Mouse (Mus musculus): ENCODE results near the gene Klk13.
"Not testable (repeated sequence)": the region's sequence is repeated elsewhere in the genome, so short reads cannot be mapped to it uniquely, and the experiment has no call there.

The Klk13 gene

DNA sequence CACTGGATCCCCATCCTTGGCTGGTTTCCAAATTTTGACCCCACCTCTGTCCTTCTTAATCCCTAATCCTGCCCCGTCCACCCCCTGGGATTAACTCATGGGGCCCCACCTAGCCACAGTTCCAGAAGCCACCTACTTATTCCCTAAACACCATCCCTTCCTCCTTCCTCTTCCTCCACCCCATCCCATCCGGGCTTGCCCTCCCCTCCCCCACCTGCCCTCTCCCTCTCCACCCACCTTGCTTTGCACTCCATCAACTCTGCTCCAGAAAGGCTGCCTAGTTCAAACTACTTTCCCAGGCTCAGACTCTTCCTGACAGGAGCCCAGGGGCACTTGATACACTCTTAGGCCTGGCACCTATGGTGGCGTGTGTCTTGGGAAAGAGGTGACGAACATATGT is at the start of gene Klk13:
Gene Klk13, plus strand, starts transcription at position 301 of the 400 bp plus-strand sequence.
- no peak for DNase-seq (ENCODE audit: low read depth, low spot score)

DNA sequence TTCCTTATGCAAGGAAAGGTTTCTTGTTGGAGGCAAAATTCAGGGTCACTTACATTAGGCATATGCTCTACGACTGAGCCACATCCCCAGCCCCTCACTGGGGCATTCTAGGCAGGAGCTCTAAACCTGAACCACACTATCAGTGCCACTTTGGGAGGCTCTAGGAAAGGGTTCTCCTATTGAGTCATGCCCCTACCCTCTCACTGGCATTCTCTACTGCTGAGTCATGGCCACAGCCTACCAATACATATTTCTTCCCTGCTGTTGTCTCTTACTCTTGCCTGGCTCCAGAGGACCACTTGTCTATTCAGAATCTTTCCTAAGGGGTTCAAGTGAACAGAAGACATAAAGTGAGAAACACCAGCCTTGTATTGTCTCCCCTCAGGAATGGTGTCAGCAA is 49.6 kb upstream of the Klk13 start:
- DNase-seq (ENCODE audit: low read depth, low spot score), result no peak

DNA sequence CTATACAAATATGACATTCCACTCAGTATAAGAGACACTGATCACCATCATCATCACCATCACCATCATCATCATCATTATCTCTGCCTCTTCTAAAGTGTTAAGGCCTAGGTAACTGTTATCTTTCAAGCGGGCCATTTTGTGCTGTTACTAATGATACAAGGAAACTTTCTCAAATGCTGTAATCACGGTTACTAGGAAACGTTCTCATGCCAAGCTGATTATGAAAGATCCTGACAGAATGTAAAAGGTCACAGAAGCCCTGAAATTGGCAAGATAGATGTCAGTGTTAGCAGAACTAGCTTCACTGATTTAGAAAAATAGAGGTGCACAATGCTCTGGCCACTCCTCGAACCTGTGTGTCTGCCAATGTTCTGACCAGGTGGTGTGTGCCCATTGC is 45.1 kb upstream of the Klk13 start:
- not testable (repeated sequence) for DNase-seq (ENCODE audit: low read depth, low spot score)

DNA sequence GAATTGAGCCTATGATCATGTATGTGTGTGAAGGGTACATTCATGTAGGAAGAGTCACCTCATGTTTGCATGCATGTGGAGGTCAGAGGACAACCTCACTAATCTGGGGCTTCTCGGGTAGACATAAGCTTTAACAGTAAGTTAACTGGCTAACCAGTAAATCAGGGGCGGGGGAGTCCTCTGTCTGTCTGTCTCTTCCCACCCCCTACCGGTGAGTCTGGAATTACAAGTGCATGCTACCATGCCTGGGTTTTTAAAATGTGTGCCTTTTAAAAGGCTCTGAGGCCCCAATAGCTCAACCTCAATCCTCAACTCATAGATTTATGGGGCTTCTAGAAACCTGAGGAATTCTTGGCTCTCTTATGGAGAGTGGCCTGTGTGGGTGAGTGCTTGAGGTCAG is 43.8 kb upstream of the Klk13 start:
- no peak for DNase-seq (ENCODE audit: low read depth, low spot score)

DNA sequence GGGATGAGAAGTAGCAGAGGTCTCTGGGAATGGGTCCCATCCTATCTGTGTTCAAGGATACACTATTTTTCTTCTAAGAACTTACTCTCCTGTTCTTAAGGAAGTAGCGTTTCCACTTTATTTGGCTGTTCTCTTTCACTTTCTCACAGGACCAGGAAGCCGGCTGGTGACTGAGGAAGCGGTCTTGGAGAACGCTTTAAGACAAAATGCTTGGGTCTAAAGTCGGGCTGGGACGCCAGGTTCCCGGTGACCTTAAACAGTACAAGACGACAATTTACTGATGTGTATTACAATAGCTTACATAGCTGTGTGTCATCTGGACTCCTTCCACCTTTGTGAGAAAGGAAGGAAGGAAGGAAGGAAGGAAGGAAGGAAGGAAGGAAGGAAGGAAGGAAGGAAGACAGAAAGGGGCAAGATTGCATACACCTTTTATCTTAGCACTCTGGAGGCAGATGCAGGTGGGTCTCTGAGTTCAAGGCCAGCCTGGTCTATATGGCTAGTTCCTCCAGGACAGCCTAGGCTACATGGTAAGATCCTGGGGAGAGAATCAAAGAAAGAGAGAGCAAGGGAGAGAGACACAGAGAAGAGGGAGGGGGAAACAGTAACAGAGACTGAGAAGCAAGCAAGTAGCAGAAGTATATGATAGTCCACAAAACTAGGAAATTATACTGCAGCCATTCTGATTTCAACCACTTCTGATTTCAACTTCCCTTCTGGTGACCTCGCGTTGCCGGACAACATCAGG is 41.1 kb upstream of the Klk13 start:
- DNase-seq (ENCODE audit: low read depth, low spot score), result no peak

DNA sequence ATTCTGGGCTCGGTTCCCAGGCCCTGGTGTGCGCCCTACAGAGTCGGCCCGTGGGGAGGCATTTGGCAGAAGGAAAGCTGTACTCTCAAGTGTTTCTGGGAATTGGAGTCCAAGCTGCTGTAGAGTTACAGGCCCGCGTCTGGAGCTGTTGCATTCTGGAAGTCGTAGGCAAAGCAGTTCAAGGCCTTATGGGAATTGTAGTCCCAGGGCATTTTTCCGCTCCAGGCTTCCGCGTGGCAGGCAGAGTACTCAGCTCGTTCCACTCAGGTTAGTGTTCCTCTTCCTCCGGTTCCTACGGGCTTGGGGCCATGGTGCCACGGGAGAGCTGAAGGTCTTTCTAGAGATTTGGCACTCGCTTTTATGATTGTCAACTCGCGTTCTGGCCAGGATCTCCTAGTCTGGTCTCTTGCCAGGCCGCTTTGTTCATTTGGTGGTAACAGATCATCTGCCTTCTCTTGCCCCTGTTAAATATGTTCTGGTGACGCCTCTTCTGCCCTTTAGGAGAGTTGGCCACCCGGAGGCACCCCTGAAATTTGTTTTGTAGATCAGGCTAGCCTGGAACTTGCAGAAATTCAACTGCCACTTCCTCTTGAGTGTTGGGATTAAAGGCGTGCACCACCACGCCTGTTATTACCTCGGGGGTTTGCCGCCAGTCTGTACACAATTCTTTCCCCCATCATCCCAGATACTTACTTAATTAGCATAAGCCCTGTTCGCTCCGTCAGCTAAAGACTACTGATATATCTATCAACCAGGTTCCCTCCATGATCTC is 40.4 kb upstream of the Klk13 start, which contains the start of gene Ctu1:
Gene Ctu1, plus strand, starts transcription at position 208 of the 772 bp plus-strand sequence.
- DNase-seq (ENCODE audit: low read depth, low spot score), result peak; percentile 91

DNA sequence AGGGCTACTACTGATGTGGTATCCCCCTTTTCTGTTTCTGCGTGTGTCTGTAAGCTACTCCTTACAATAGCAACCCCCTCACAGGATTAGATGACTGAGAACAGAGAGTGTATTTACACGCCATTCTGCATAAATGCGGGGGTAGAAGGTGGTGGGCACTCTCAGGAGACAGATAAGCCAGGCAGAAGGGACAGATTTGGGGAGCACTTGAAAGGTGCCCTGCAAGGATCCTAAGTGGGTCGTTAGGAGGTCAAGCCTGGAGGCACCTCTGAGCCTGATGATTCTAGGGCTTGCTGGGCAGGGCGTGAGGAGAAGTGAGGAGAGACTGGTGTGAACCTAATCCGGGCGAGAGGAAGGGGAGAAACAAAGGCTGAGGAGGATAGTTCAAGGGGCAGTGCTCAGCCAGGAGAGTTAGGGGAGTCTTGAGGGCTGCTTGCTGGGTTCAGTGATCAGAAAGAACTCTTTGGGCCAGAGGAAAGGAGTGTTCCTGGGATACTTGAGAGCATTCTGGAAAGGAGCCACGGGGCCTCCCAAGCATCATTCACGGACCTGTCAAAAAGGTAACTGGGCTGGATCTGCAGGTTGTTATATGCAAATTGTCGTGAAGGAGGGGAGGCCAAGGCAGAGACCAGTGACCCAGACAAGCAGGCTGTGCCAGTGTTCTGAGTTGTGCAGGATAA is 39.6 kb upstream of the Klk13 start:
- no peak for DNase-seq (ENCODE audit: low read depth, low spot score)

DNA sequence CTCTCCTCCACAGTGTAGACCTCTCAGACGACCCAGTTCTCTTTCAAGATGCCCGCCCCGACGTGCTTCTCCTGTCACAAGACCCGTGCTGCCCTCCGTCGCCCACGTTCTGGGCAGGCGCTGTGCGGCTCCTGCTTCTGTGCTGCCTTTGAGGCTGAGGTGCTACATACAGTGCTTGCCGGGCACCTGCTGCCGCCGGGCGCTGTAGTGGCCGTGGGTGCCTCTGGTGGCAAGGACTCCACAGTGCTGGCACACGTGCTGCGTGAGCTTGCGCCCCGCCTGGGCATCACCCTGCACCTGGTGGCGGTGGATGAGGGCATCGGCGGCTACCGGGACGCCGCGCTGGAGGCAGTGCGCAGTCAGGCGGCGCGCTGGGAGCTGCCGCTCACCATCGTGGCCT is 37.3 kb upstream of the Klk13 start:
- DNase-seq (ENCODE audit: low read depth, low spot score), result no peak

DNA sequence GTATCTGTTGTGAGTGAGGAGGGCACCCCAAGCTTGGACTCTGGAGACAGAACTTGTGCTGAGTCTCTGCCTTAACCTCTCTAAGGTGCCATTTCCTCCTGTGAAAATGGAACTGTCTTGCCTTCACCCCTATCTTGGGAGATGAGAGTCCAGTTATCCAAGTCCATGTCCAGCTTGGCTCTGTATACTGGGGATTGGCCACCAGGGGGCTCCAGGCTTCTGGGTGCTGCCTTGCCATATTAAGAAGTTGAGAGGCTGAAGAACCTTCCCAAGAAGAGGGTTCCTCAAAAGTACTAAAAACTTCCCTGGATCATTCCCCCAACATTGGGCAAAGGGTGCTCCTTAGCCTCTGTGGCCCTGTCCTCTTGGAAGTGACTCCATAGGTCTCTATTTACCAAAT is 33.9 kb upstream of the Klk13 start:
- no peak for DNase-seq (ENCODE audit: low read depth, low spot score)

DNA sequence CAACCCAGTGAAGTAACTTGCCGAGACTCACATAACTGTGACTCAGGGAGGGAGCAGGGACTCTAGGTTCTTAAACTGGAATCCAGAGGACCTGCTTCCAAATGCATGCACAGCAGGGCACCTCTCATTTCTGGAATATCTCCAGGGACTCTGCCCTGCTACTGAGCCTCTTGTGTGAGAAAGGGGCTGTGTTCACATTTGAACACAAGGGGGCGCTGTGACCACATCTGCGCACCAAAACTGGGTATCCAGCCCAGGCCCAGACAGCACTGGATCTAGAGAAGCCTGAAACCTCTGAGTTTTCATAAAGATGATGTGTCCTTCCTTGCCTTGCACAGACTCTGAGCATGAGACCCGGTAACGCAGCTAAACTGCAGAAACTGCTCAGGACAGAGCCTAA is 31.4 kb upstream of the Klk13 start:
- no peak for DNase-seq (ENCODE audit: low read depth, low spot score)

DNA sequence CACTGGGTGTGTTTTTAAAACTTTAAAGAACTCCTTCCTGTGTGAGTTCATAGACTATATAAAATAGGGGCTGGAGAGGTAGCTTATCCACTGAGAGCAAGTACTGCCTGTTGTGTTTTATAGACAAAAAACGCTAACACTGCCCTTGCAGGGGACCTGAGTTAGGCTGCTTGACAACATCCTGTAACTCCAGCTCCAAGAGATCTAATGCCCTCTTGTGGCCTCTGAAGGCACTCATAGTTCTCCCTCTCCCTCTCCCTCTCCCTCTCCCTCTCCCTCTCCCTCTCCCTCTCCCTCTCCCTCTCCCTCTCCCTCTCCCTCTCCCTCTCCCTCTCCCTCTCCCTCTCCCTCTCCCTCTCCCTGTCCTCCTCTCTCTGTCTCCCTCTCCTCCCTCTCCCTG is 29.9 kb upstream of the Klk13 start:
- DNase-seq (ENCODE audit: low read depth, low spot score), result not testable (repeated sequence)

DNA sequence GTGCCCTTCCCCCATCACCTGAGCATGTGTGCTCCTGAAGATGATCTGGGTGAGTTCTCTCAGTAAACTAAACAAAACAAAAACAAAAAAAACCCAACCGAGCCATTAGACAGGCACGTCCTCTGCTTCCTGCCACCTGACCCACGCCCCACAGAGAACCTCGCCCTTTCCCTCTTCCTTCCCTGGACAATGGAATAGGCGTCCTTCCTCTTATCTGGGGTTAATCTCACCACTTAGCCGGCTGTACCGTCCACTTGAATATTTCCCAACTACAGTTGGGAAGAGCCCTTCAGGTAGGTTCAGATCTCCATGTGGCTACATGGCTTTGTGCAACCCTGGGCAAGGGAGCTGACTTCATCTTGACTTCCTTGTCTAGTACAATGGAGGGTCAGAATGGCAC is 27.3 kb upstream of the Klk13 start:
- no peak for DNase-seq (ENCODE audit: low read depth, low spot score)

DNA sequence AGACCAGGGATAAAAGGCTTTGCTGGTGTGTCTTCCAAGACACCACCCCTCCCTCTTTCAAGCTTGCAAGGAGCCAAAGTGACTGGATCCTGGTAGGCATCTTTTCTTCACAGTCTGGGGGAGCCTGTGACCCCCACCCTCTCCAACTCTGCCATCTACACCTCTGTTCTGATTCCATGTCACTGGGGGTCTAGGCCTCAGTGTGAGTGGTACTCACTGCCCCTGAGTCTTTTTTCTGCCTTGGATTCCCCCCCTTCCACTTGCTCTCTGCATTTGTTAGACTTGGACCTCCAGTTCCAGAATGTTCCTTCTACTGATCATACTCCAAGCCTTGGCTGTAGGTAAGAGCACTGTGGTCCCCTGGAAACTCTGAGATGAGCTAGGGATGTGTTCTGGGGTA is 22.2 kb upstream of the Klk13 start, which contains the start of gene Klk14:
Gene Klk14, plus strand, starts transcription at position 301 of the 400 bp plus-strand sequence.
- DNase-seq (ENCODE audit: low read depth, low spot score), result no peak

DNA sequence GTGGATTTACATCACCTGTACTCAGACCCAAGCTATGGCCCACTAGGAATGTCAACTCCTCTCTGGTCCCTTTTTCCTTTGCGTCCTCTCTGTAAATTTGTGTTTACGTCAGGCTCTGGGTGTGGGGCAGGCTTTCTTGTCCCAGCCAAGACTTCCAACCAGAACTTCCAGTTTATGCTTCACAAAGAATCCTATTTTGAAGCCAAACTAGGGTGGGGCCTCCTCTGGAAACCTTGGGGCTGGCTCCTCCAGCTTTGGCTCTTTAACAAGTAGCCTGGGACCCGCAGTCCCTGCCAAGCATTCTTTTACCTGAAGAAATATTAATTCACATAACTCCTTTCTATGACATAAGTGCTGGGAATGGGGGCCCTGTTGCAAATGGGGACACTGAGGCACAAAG is 2.3 kb upstream of the Klk13 start:
- DNase-seq (ENCODE audit: low read depth, low spot score), result no peak

DNA sequence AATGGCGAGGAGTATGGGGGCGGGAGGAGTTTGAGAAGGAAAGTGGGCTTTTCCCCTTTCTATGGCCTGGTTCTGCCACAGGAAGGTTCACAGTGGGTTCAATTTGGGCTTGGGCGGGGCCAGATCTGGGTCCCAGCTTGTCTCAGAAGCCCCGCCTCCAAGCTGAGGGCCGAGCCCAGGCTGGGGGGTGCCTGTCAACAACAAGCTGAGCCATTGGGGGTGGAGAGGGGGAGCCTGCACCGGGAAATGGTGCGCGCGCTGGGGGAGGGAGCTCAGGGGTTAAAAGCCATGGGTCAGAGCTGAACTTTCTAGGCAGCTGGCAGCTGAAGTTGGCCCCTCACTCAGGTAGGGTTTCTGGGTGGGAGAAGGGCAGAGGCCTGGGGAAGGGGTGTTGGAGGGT is 550 bp downstream of the Klk13 start:
- no peak for DNase-seq (ENCODE audit: low read depth, low spot score)

DNA sequence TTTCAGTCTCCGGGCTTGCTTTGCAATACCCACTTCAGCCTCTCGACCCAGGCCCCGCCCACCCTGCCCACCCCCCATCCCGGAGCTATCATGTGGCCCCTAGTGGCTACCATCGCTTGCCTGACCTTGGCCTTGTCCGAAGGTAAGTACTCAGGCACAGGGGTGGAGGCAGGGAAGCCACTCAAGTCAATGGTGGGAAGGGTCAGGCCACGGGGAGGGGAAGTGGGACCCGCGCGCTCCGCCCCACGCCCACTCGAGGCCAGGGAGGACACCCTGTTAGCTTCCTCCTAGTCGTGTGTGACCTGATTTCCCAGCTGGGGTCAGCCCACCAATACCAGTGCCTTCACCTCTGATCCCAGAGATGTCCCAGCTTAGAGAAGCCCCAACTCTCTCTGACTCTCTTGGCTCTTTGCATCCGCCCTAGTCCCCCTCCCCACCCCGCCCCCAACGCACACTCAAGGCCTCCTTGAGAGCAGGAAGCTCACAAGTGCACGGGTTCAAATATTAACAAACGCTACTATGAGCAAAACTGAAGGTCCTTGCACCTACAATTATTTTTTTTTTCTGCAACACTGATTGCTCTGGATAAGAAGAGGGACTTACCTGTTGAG is 1.5 kb downstream of the Klk13 start:
- no peak for DNase-seq (ENCODE audit: low read depth, low spot score)

DNA sequence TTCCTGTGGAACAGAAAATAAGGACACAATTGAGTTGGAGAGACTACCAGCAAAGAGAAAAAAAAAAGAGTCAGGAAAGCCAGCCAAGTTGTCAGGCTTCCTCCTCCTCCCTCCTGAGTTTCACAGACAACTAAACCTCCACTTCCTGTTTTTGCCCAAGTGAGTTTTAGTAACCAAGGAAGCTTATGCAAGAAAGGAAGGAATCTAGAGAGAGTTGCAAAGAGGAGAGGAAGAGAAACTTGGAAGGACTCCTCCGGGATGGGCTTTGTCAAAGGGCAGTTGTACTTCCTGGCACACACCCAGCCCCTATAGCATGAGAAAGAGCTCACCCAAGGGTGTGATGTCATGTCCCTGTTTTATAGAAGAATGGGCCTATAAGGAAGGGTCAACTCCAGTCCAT is 35.4 kb downstream of the Klk13 start:
- DNase-seq (ENCODE audit: low read depth, low spot score), result no peak

DNA sequence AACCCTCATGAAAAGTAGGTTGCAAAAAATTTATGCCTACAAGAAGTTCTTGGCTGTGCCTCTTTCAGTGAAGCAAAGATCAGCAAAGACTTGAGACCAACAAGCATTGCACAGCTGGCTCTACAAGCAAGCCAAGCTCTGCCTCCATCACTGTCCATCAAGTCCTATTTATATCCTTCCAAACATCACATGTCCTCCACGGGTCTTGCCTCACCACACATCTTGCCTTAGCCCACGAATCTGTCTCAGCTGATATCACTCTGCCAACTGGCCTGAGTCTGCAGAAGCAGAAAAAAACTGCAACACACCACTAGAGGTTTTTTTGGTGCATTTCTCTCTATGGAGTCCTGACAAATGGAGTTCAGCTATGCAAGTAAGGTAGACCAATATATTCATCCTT is 40.4 kb downstream of the Klk13 start:
- DNase-seq (ENCODE audit: low read depth, low spot score), result no peak

DNA sequence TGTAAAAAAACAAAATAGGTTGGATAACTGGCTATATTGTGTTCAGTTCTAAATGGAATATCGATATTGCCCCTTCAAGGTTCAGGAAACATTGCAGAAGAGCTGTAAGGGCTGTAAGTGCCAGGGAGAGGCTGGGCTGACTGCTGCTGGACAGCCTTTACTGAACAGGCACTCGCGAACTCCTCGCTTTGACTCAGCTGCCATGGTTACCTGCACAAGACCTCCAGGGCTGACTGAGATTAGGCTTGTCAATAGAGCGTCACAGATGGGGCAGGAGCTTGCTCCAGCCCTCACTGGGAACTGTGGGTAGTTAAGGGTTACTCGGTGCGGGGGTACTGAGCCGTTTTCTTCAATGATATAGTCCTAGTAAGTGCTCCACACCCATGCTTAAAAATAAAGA is 54.1 kb downstream of the Klk13 start:
- no peak for DNase-seq (ENCODE audit: low read depth, low spot score)

DNA sequence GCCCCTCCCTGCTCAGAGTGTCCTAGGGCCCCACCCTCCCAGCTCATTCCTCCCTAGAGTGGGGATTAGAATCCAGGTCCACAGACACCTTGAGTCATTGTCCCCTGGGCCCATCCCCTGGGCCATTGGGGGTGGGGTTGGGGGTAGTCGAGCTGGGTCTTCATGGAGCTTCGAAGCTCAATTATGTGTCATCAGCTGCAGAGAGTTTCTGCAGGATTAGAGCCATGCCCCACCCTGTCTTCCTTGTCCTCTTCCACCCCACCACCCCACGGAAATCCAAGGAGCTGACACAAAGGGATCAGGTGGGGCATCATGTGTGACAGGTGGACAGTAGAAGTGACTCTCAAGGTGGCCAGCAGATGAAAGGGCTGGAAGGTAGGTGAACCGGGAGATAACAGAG is 56.2 kb downstream of the Klk13 start, which contains the start of gene Klk12:
Gene Klk12, plus strand, starts transcription at position 301 of the 400 bp plus-strand sequence.
- DNase-seq (ENCODE audit: low read depth, low spot score), result no peak

DNA sequence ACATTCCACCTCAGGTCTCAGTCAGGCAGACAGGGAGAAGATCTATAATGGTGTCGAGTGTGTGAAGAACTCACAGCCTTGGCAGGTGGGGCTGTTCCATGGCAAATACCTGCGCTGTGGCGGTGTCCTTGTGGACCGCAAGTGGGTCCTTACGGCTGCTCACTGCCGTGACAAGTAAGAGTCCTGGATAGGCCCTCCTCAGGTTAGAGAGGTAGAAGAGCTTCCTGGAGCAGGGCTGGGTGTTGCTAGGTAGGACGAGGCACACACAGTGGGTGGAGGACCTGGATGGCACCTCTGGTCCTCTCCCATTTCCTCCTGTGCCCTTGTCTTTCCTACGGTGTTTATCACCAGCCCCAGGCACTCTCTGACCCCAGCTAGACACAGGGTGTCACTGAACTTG is 57.3 kb downstream of the Klk13 start:
- DNase-seq (ENCODE audit: low read depth, low spot score), result no peak

DNA sequence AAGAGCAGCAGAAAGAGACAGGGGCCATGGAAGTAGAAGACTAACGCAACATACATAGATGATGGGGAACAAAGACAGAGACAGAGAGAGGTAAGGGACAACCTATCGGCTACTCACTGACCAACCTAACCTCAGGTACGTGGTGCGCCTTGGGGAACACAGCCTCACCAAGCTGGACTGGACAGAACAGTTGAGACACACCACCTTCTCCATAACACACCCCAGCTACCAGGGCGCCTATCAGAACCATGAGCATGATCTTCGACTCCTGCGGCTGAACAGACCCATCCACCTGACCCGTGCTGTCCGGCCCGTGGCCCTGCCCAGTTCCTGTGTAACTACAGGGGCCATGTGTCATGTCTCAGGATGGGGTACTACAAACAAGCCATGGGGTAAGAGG is 58.3 kb downstream of the Klk13 start:
- DNase-seq (ENCODE audit: low read depth, low spot score), result no peak
